Mouse (Mus musculus): ENCODE data around the gene Adcy5.

Gene Adcy5

GRCm38 (mm10) chr16:35156306-35156695 is 1.6 kb downstream of the Adcy5 start:
- DNase-seq (ENCODE audit: low spot score in 2 of 2): peak in 1 of 2 experiments; percentile 38

- DNase-seq (ENCODE audit: low spot score in 2 of 2): no peak
Observed at GRCm38 (mm10) chr16:35156832-35157231, 2.2 kb downstream of the Adcy5 start.

- DNase-seq (ENCODE audit: low spot score in 2 of 2): peak in 1 of 2 experiments; percentile 34
Observed at GRCm38 (mm10) chr16:35159532-35159931, 4.9 kb downstream of the Adcy5 start.

GRCm38 (mm10) chr16:35159991-35160390 is 5.3 kb downstream of the Adcy5 start:
- peak in 1 of 2 experiments; percentile 73 for DNase-seq (ENCODE audit: low spot score in 2 of 2)

- DNase-seq (ENCODE audit: low spot score in 2 of 2): peak; percentile 55 to 67
Observed at GRCm38 (mm10) chr16:35164361-35165224, 9.9 kb downstream of the Adcy5 start.

- DNase-seq (ENCODE audit: low spot score in 2 of 2): peak in 1 of 2 experiments; percentile 18
Observed at GRCm38 (mm10) chr16:35165361-35165760, 10.7 kb downstream of the Adcy5 start.

GRCm38 (mm10) chr16:35165788-35166187 is 11.1 kb downstream of the Adcy5 start:
- DNase-seq (ENCODE audit: low spot score in 2 of 2): peak in 1 of 2 experiments; percentile 44

- no peak for DNase-seq (ENCODE audit: low spot score in 2 of 2)
Observed at GRCm38 (mm10) chr16:35169431-35169830, 14.8 kb downstream of the Adcy5 start.

- DNase-seq (ENCODE audit: low spot score in 2 of 2): no peak
Observed at GRCm38 (mm10) chr16:35172195-35172594, 17.5 kb downstream of the Adcy5 start.

- no peak for DNase-seq (ENCODE audit: low spot score in 2 of 2)
Observed at GRCm38 (mm10) chr16:35178516-35178915, 23.8 kb downstream of the Adcy5 start.

GRCm38 (mm10) chr16:35179082-35179481 is 24.4 kb downstream of the Adcy5 start:
- peak in 1 of 2 experiments; percentile 51 for DNase-seq (ENCODE audit: low spot score in 2 of 2)

- peak in 1 of 2 experiments; percentile 56 for DNase-seq (ENCODE audit: low spot score in 2 of 2)
Observed at GRCm38 (mm10) chr16:35183161-35183560, 28.5 kb downstream of the Adcy5 start.

- no peak for DNase-seq (ENCODE audit: low spot score in 2 of 2)
Observed at GRCm38 (mm10) chr16:35188111-35188510, 33.4 kb downstream of the Adcy5 start.

- no peak for DNase-seq (ENCODE audit: low spot score in 2 of 2)
Observed at GRCm38 (mm10) chr16:35189420-35190141, 34.9 kb downstream of the Adcy5 start.

- no peak for DNase-seq (ENCODE audit: low spot score in 2 of 2)
Observed at GRCm38 (mm10) chr16:35190777-35191176, 36.1 kb downstream of the Adcy5 start.

- no peak for DNase-seq (ENCODE audit: low spot score in 2 of 2)
Observed at GRCm38 (mm10) chr16:35191271-35191670, 36.6 kb downstream of the Adcy5 start.

- DNase-seq (ENCODE audit: low spot score in 2 of 2): no peak
Observed at GRCm38 (mm10) chr16:35192471-35192870, 37.8 kb downstream of the Adcy5 start.

- DNase-seq (ENCODE audit: low spot score in 2 of 2): no peak
Observed at GRCm38 (mm10) chr16:35193357-35193756, 38.7 kb downstream of the Adcy5 start.

GRCm38 (mm10) chr16:35199721-35200431 is 45.2 kb downstream of the Adcy5 start:
- DNase-seq (ENCODE audit: low spot score in 2 of 2): no peak

GRCm38 (mm10) chr16:35200432-35201142 is 45.9 kb downstream of the Adcy5 start:
- no peak for DNase-seq (ENCODE audit: low spot score in 2 of 2)

GRCm38 (mm10) chr16:35201281-35201680 is 46.6 kb downstream of the Adcy5 start:
- no peak for DNase-seq (ENCODE audit: low spot score in 2 of 2)

All from frontal cortex, postnatal 36 days (tissue).